Mouse (Mus musculus) layer of hippocampus, postnatal 14 days (tissue): ENCODE data around the gene Rnf43. TPM values are rescaled to one million over a fixed set of nuclear protein-coding genes. Genes with fewer than 3 reads are reported as not detected.

ENCODE experiments used
- DNase-seq, 2 experiments: peaks; one replicate each; pipeline ENCODE4 v3.0.0; 2021 to 2022; ENCODE audit warnings: low spot score in 2 of 2, mixed read lengths in 1 of 2
- long read RNA-seq, 2 experiments: library from polyadenylated mRNA; stranded (forward); transcript quantifications; one replicate each; pipeline ENCODE4 v2.0.0; 2021
- total RNA-seq, 2 experiments: library from RNA; stranded (reverse); gene quantifications; 2 replicates each; pipeline ENCODE4 v1.2.3; 2021

Rnf43 gene
- total RNA-seq = 1 to 10 TPM; 2.5 to 4.1 TPM
- long read RNA-seq, experiment 1, partial matches to known transcripts = 1 of 2 reads
- long read RNA-seq, experiment 1, other reads (novel, unspliced or antisense) = 1 of 2 reads
- long read RNA-seq, experiment 2, partial matches to known transcripts = 1 of 3 reads
- long read RNA-seq, experiment 2, other reads (novel, unspliced or antisense) = 2 of 3 reads

DNA sequence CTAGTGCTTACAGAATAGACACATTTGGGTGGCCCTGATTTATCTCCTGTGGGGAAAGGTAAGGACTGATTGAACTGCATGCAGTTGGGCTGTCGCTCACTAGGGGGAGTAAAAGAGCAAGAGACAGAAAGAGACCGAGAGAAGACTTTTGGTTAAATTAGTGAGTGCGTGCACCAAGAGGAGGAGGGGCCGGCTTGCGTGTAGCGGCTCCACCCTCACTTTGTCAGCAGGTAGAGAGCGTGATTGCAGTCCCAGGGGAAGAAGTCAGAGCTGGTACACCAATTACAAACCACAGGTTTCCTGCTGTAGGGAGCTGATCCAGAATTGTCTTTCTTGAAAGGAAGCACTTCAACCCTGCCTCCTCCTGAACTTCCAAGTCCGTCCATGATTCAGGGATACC is at the start of gene Rnf43:
TSS of gene Rnf43 (plus strand) at position 316 of the 400 bp plus-strand sequence.
- DNase-seq = peak; percentile 86 to 87

DNA sequence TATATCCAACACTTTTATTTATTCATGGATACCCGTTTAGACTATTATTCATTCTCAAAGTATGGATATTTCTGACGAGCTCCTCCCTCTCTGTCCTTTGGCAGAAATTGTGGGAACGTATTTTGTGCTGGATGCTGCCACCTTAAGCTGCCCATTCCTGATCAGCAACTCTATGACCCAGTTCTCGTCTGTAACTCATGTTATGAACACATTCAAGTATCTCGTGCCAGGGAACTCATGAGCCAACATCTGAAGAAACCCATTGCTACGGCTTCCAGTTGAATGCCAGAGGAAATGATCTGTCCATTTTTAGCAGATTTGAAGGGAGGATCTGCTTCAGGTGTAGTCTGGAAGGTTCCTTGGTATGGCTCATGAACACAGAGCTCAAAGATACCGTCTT is 48.5 kb upstream of the Rnf43 start:
- no peak for DNase-seq

DNA sequence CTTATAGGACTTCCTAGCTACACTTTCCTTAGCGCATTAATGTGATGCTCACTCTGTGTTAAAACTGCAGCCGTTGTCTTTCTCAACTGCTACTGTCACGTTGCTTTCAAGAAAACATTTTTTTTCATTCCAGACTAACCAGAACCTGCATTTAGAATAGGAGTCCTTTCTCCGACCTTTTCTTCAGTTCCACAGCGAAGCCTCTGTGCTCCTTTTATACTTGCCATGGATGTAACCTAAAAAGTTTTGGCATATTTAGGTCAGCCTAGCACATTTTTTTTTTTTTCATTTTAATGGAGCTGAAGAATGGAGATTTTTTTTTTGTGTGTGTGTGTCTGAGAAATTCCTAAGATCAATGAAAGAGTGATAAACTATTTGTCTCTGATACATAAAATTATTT is 47.0 kb upstream of the Rnf43 start:
- DNase-seq = no peak

DNA sequence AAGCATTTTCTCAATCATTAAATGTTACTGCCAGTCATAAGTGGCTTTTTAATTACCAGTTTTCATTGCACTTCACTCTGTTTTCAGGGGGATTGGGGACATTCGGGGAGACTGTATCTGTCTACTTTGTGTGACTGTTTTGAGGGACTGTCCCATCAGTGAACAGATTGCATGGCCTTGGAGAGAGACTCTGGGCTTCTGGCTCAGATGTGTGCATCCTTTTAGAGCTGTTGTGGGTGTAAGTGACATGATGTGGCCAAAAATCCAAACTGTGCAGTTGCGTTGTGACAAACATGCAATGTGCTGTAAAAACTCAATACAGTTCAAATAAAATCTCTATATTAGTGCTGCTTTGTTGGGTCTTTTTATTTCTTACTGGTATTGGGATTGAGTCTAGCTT is 46.6 kb upstream of the Rnf43 start:
- no peak for DNase-seq

DNA sequence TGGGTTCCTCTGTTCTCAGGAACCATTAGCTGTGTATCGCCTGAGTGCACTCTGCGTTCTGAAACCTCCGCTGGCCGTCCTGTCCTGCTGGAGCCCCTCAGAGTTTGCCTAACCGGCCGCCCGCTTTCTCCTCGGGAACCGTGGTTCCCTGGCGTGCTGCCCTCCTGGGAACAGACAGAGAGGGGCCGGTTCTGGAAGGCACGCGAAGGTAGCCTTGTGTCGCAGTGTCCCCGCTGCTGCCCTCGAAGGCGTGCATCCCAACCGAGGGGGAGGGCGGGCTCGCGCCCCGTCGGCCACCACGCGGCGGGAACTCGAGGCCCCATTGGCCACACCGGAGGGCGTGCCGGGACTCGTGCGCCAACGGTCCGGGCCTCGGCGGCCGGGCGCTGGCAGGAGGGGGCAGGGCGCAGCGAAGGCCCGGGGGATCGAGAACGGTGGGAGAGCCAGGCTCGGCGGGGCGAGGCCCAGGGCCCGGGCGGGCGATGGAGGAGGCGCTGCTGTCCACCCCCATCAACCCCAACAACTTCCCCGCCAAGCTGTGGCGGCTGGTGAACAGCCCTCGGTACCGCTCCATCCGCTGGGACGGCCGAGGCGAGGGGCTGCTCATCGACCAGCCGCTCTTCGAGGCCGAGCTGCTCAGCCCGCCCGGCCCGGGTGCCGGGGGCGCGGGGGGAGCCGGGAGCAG is 45.6 kb upstream of the Rnf43 start, which contains the start of gene Hsf5:
TSS of gene Hsf5 (plus strand) at position 375 of the 685 bp plus-strand sequence.
- DNase-seq = no peak

DNA sequence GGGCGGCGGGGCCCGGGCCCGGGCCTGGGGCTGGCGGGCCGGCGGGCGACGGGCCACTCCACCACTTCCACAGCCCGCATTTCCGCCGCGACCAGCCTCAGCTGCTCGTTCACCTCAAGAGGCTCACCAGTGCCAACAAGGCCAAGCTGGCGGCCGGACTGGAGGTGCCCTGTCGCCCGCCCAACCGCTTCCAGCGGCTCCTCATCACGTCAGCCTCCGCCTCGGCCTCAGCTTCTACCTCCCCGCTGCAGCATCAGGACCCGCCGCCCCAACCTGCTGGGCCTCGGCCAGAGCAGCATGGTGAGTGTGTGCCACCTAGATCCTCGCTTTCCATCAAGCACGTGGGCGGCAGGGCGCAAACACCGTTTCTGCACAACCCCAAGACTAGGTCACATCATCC is 44.9 kb upstream of the Rnf43 start:
- no peak for DNase-seq

DNA sequence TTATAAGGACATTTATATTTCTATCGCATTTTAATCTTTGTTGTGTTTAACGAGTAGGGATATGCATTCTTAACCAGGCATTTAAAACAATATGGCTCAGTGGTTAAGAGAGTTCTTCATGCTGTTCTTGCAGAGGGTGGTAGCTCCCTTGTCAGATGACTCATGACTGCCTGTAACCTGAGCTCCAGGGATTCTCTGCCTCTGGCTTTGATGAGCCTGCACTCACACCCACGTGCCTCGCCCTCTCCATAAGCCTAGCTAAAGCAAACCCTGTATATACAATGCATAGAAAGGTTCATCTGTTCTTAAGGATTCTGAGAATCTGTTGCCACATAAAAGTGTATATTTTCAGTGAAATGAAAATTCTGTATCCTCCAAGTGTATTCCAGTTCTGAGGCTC is 39.4 kb upstream of the Rnf43 start:
- DNase-seq = no peak

DNA sequence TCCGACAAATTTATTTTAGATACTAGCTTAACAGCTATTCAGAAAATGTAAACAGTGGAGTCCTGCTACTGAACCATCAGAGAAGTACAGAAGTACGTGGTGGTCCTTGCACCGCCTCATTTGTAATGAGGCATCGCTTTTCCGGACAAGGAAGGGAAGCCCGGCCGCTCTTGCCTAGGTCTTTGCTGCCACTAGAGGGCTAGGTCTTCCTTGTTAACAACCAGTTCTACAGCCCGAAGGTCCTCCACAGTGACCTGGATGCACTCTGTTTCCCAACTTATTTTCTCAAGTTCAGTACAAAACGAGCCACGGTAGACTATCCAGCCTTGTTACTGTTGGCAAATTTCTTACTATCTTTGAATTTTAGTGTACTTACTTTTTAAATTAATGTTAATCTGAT is 32.7 kb upstream of the Rnf43 start:
- DNase-seq = no peak

DNA sequence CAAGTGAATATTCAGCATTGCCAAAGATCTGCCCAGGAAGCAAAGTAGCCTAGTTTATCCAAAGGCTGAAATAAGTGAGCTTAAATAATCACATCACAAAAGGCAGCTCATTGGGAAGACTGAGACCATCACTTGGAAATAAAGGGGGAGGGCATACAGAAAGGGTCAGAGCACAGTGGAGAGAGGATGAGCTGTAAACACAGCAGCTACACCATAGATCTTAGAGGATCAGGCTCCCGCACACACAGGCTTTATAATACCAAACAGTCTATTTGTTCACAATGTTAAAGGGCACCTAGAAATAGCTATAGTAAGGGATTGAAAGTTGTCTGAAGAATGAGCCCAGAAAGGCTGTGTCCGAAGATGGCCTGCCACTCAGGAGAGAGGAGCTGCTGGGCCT is 23.7 kb upstream of the Rnf43 start:
- no peak for DNase-seq

DNA sequence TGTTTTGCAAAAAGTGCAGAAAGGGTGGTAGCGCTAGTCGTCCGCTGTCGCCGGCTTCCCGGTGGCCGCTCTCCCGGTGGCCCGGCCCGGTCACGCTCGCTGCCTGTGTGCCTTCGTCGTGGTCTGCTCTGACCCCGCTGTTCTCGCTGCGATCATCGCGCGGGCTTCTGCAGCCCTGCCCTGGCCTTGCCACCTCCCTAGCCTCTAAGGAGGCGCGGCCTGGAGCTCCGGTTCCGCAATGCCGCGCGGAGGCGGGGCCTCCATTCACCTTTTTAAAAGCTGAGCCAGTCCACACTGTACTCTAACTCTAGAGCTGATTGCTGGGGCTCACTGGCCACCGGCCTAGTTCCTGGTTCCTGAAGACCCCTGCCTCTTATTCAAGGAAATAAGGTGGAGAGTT is 23.3 kb upstream of the Rnf43 start:
- no peak for DNase-seq

DNA sequence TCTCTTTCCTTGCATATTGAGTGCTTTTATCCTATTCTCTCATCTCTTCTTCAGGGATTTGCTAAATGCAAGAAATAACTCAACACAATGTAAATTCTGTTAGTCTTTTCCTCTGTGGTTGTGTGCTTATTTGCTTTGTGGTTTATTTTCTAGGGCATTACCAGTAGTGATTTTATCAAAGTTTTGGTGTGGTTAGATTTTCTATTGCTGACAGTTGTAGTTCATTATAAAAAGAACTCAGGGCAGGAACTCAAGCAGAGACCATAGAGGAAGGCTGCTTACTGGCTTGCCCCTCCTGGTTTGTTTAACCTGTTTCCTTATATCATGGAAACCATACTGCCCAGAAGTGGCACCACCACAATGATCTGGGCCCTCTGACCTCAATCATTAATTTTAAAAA is 19.7 kb upstream of the Rnf43 start:
- DNase-seq = no peak

DNA sequence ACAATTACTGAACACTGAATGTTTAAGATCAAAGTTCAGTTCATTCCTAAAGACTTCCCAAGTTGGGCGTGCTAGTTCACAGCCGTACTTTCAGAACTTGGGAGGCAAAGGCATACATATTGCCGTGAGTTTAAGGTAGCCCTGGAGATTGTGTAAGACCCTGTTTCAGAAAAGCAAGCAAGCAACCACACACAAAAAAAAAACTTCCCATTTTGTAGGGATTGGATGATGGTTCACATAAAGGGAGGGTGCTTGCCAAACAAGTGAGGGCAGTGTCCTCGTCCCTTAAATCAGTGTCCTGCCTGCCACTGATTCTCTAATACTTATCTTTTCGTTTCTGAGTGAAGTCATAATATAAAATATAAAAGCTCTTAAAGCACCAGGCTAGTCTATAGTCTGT is 7.8 kb upstream of the Rnf43 start:
- DNase-seq = no peak

DNA sequence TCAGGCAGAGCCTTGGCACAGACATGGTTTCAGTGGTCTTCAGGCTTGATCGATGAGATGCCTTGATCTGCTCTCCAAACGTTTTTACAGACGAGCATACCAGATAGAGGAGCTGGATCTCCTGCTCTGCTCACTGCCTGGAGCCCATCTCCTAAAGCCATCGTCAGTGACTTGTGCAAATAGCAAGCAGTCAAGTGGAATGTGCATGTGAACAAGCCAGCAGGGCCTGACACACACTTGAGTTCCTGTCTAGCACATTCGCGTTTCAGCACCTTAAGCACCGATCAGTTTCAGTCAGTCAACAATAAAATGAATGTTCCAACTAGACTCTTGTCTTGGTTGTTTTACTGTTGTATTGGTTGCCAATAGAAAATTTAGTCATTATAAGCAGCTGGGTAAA is 3.3 kb upstream of the Rnf43 start:
- no peak for DNase-seq

DNA sequence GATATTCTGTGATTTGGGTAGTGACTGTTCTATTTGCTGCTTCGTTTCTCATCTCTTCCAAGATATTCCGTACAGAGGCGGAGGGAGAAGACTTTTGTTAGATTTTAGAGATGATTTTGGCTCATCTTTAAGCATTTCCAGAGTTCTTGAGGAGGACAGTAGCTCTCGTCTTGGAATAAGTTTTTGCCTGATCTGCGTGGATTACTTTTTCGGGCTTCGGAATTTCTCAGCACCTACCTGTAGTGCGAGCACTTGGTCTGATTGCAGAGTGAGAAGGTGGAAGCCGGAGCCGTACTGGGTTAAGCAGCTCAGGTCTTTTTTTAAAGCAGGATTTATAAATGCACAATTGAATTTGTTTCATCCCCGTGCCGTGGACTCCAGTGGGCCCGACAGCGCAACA is 300 bp downstream of the Rnf43 start:
- DNase-seq = no peak

DNA sequence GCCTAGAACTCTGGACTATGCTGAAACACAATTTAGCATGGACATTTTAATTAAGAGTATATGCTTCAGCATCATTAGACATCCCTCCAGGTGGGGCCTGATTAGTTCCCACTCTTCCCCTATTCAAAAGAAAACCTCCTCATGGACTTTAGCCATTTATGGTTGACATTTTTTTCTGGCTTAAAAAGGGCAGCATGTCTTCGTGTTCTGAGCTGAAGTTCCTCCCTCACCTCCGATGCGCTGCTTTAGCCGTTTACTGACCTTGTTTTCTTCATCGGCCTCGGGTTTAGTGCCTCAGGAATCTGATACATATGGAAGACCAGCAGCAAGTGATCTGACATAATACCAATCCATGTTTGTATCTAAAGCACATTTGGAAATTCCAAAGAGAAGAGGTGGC is 1.4 kb downstream of the Rnf43 start:
- no peak for DNase-seq

DNA sequence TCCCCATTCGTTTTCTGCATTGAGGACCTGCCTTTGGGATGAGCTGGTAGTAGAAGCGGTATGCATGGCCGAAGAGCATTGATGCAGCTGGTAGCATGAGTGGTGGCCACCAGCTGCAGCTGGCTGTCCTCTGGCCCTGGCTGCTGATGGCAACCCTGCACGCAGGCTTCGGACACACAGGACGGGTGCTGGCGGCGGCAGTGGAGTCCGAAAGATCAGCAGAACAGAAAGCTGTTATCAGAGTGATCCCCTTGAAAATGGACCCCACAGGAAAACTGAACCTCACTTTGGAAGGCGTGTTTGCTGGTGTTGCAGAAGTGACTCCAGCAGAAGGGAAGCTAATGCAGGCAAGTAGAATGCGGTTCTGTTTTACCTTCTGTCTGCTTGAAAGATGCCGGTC is 2.0 kb downstream of the Rnf43 start:
- peak in 1 of 2 experiments; percentile 20 for DNase-seq

DNA sequence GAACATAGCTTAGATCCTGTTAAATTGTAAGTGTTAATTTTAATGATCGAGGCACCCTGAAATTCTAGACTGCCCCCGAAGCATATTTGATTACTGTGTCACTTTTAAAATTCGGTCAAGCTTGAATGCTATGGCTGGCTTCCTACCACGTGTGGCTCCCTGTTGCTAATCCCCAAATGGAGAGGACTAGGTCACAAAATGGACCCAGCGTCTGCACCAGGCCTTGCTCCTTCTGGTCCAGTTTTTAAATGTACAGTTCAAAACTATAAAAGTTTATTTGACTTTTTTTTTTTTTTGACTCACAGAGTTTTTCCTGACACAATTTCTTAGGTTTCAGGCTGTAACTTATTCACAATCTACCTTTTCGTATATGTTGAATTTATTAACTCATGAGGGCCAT is 2.7 kb downstream of the Rnf43 start:
- no peak for DNase-seq

DNA sequence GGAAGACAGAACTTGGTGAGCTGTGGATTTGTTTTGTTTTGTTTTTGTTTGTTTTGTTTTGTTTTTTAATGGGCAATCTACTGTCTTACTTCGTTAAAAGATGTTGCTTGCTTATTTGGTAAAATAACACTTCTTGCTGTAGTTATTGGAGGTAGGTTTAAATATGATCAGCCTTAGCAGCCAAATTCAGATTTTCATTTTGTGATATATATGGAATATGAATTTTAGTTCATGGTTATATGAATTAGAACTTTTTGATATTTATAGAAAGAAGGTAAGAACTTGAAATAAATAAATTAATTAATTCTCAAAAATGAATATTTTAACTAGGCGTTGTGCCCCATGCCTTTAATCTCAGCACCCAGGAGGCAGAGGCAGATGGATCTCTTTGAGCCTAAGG is 3.1 kb downstream of the Rnf43 start:
- DNase-seq = no peak

DNA sequence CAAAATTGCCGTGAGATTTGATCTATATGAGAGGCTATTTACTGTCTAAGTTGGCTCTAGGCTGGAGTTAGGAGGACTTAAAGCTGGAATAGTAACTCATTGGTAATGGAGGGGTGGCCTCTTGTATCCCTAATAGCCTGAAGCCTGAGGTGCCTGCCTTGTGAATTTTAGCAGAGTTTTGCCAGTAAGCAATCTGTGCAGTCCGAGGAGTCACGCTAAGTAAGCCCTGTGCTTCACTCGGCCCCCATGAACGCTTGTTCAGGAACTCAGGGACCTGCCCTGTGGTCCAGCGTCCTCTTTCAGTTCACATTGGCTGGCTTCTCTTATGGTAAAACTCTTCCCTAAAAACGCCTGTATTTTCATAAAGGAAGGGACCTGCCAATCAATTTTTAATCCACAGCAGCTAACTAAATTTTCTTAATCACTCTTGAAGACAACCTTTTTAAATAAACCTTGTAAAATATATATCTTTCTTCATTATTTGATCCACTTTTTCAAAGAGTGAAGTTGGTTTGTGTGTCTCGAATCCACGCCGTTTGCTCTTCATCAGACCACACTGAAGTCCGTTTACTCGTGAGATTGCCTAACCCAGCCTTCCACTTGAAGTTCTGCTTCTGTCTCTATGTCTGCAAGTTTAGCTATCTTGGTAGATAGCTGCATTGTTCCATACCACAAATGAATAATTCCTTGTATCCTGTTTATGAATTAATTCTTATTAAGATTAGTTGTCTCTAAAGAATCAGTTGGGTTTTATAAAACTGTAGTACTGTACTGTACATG is 3.9 kb downstream of the Rnf43 start:
- DNase-seq = no peak

DNA sequence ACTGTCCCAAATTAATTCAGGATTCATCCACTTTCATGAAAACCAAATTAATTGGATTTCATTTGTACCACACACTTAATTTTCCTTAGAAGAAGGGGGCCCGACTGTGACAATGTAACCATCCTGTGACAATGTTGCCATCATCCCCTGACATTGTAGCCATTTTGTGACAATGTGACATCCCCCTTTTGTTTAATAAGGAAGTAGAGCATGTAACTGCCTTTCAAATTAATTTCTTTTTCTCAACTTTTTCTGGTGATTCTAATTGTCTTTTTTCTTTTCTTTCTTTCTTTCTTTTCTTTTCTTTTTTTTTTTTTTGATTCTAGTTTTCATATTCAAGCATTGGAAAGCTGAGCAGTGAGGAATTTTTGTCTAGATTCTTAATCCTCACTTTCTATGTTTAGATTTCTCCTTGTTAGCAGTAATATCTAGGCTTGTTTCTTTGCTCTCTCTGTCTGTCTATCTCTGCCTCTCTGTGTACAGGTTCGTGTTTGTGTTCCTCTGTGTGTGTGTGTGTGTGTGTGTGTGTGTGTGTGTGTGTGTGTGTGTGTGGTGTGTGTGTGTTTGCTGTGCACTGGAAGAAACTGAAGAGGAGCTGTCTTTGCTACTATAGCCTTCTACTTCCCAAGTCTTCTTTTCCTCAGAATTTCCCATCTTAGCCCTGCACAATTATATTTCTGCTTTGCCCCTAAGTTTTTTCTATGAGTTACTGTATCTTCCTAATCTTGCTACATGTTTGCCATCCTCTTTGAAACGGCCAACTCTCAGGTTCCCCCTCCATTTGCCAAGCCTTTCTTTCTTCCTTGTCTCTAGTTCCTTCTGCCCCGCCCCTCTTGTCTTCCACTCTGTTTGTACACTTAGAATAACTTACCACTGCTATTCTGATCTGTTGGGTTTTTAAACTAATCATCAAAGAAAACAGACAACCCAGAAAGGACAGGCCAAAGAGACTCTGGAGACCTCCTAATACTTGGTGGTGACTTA is 4.9 kb downstream of the Rnf43 start:
- DNase-seq = no peak

DNA sequence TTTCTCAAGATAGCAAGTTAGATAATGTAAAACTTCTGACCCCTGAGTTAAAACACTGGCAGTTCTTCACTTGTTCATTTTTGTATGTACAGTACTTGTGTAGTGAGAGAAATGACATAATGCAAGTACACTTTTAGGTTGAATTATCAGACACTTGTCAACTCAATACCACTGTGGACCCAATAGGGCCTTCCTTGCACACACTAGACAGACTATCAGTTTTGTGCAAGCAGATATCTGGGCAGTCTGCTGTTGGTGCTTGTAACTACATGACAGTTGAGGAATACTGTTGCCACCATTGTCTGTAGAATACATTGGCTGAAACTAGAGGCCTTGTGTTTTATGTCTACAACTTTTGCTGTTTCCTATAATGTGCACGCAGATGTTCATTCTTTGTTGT is 10.8 kb downstream of the Rnf43 start:
- DNase-seq = no peak
